Mouse (Mus musculus) colon, adult 2 months (tissue): ENCODE data around the gene Sash3. TPM values are rescaled to one million over a fixed set of nuclear protein-coding genes. Genes with fewer than 3 reads are reported as not detected.

Experiments used
- polyA plus RNA-seq: library from polyadenylated mRNA; depleted of rRNA; stranded (reverse); fragments of >200 nt; gene quantifications from 2 replicates; pipeline ENCODE4 v1.2.3, GENCODE M21; 2012; rRNA removed

The Sash3 gene
- polyA plus RNA-seq = 3.5 and 4.0 TPM in 2 replicates

GRCm38 (mm10) chrX:48146262-48146661 is at the start of gene Sash3:
Sash3 (plus strand) TSS chrX:48146436.

DNA sequence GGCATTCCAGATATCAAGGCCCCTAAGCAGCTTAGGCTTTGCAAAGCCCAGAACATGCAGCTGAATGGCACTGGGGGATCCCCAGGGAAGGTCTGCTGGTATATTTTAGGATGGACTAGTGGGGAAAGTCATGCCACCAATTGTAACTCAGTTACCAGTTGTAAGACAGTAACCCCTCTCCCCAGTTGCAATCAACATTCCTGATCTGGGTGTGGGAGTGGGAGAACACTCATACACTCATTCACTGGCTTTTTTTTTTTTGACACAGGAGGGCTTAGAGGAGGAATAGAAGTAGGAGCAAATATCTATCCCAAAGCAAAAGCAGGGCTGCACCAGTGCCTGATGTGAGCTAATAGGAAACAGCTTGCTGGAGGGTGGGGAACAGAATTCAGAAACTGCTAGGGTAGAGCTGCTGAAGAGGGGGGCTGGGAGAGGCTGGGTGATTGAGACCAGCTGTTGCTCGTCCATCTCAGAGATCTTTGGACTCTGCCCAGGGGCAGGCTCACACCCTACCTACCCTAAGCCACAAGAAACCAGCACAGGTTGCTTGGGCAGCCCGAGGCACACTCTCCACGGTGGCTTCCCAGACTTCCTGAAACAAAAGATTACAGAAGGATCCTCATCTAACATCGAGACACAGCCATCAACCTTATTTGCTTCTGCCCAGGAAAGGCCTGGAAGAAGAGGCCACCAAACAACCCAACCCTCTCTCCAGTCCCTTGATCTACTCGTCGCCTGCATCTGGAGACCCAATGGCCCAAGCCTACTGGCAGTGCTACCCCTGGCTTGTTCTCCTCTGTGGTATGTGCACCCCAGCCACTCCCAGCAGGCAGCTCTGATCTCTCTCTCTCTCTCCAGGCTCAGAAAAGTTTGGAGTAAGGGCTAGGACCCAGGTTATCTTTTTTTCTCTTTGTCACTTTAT is 37.6 kb upstream of the Sash3 start, which contains the start of gene Xpnpep2:
Xpnpep2 (plus strand) TSS at position 332 of the 922 bp plus-strand sequence.

DNA sequence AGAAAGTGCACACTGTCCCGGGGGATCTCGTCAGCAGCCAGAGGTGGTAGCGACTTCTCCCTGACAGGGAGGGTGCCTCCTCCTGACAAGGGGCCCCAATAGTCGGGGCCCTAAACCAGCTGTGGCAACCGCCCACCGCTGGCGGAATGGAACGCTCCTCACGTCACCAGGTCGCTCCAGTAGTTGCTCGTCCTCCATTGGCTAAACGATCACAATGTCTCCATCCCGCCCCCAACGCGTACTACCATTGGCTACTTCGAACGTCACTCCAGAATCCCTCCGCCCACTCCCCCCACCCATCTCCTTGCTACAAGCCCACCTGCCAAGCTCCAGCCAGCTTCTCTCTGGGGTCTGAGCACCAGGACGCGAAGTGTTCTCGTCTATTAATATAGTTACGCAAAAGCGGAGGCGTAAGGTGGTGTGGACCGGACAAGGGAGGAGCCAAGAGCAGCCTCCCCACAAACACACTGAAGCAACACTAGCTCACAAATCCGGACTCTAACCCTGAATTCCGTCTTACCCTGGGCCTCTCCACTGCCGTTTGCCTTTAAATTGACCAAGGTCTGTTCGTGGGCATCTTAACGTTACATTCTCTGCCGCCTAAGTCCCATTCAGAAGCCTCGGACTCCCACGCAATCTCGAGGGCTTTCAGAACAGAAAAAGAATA is 62.4 kb downstream of the Sash3 start, which contains the start of gene Zdhhc9:
Zdhhc9 (minus strand) TSS at position 360 of the 667 bp plus-strand sequence.

Other genes with a start within 250 kb of the Sash3 start
- gene Ocrl, start 234.0 kb upstream of the Sash3 start, polyA plus RNA-seq = 6.5 and 6.6 TPM in 2 replicates
- gene Apln, start 111.6 kb upstream of the Sash3 start, polyA plus RNA-seq = 1.3 and 1.8 TPM in 2 replicates
- 2.2 and 18.6 TPM in 2 replicates for gene Xpnpep2, start 37.7 kb upstream of the Sash3 start, polyA plus RNA-seq
- gene Zdhhc9, start 62.4 kb downstream of the Sash3 start, polyA plus RNA-seq = 24.4 and 25.6 TPM in 2 replicates
- gene Utp14a, start 110.4 kb downstream of the Sash3 start, polyA plus RNA-seq = 1.1 and 1.2 TPM in 2 replicates
- 4.8 and 5.0 TPM in 2 replicates for gene Bcorl1, start 194.9 kb downstream of the Sash3 start, polyA plus RNA-seq